Mouse (Mus musculus): ENCODE measurements around the gene Ttc34.

- no peak for TF ChIP-seq MYOG (IDR thresholded peaks at IDR 0.05; ENCODE audit: control insufficient read depth in 1 of 3, insufficient read depth in 1 of 3, insufficient read length in 2 of 3, low read depth in 2 of 3)
- no peak for TF ChIP-seq USF1 (IDR thresholded peaks at IDR 0.05; ENCODE audit: low read depth)
- TF ChIP-seq POLR2A (IDR thresholded peaks at IDR 0.05; ENCODE audit: insufficient read length, low read depth) = no peak
- TF ChIP-seq MAX (IDR thresholded peaks at IDR 0.05; ENCODE audit: low read depth) = no peak
- no peak for TF ChIP-seq POLR2AphosphoS2 (IDR thresholded peaks at IDR 0.05; ENCODE audit: insufficient read length, low read depth)
- TF ChIP-seq CEBPB (IDR thresholded peaks at IDR 0.05; ENCODE audit: insufficient read depth, poor library complexity, severe bottlenecking) = no peak
- TF ChIP-seq REST (IDR thresholded peaks at IDR 0.05; ENCODE audit: insufficient read depth, insufficient read length) = no peak
- no peak for TF ChIP-seq E2F4 (IDR thresholded peaks at IDR 0.05; ENCODE audit: insufficient read depth)
- TF ChIP-seq SRF (IDR thresholded peaks at IDR 0.05; ENCODE audit: control insufficient read depth, insufficient read length, low read depth) = no peak
- no peak for TF ChIP-seq MYOD1 (IDR thresholded peaks at IDR 0.05; ENCODE audit: control insufficient read depth in 1 of 3, insufficient read length in 2 of 3, low read depth in 2 of 3)
- TF ChIP-seq TCF12 (IDR thresholded peaks at IDR 0.05; ENCODE audit: insufficient read depth, poor library complexity, severe bottlenecking) = no peak
- no peak for TF ChIP-seq TCF3 (IDR thresholded peaks at IDR 0.05; ENCODE audit: insufficient read length, low read depth)
Observed at GRCm38 (mm10) chr4:154864271-154864771, 27.1 kb downstream of the Ttc34 start.

All from myocyte (in vitro differentiated cells).